Mouse (Mus musculus): Measurements from ENCODE around the gene Fbxl17. TPM values are rescaled to one million over a fixed set of nuclear protein-coding genes. Genes with fewer than 3 reads are reported as not detected.
A peak's percentile ranks its signal among the peaks of the same experiment; 100 is the strongest.

The Fbxl17 gene
- polyA plus RNA-seq, 1 experiment: 4.1 TPM

DNA sequence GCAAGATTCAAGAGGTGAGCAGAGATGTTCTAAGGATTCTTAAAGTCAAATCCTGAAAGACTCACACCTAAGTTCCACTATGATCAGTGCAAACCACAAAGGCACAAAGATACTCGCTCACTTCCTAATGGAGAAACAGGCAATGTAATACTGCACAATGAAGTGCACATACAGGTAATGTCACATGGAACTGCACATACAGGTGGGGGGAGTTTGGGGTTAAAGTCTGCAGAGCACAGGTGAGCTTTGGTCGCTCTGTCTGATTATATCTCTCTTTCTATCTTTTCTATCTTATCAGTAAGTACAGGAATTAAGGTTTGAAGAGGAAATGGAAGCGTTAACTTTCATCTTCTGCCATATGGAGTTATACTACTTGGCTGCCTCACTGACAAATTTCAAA is 158.6 kb downstream of the Fbxl17 start:
- Histone ChIP-seq H3K27me3 (ENCODE audit: control insufficient read depth, insufficient read depth, low read length) (no peaks in the 10 kb centered on the region), H3K27ac (ENCODE audit: control insufficient read depth, insufficient read depth, low read depth, low read length) (no peak overlapping the region), H3K4me3 (ENCODE audit: control insufficient read depth, low read depth, low read length) (no peak overlapping the region), H3K36me3 (ENCODE audit: control insufficient read depth, insufficient read depth, low read length) (no peaks in the 10 kb centered on the region), H3K4me1 (ENCODE audit: control insufficient read depth, insufficient read depth, low read length) (peaks cover 2% of the 10 kb centered on the region; the same call in 1 of the 2 replicates)
- TF ChIP-seq CTCF (IDR thresholded peaks at IDR 0.05; ENCODE audit: control insufficient read depth, insufficient read depth, insufficient replicate concordance, low read depth, low read length) (no peak), POLR2A (IDR thresholded peaks at IDR 0.05; ENCODE audit: control insufficient read depth, low read depth, low read length) (no peak)

DNA sequence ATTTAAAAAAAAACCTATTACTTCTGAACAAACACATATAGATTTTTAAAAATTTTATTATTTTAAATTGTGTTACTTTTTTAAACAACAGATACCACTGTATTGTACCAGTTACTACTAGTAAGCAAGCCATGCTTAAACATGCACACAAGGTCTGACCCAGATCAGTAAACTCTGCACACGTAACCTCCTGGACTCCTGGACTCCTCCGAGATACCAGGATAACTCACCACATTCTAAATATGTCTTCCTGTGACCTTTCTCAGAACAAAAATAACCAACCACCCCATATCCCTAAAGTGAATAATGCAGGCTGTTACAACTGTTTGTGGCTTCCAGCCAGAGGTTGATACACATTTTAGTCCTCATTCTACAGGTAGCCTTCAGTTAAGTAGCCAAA is 170.9 kb downstream of the Fbxl17 start:
- no peak for TF ChIP-seq CTCF (IDR thresholded peaks at IDR 0.05; ENCODE audit: control insufficient read depth, insufficient read depth, insufficient replicate concordance, low read depth, low read length)
- TF ChIP-seq POLR2A (IDR thresholded peaks at IDR 0.05; ENCODE audit: control insufficient read depth, low read depth, low read length): no peak
- Histone ChIP-seq H3K36me3 (ENCODE audit: control insufficient read depth, insufficient read depth, low read length) (no peaks in the 10 kb centered on the region), H3K4me1 (ENCODE audit: control insufficient read depth, insufficient read depth, low read length) (no peaks in the 10 kb centered on the region), H3K27me3 (ENCODE audit: control insufficient read depth, insufficient read depth, low read length) (no peaks in the 10 kb centered on the region), H3K4me3 (ENCODE audit: control insufficient read depth, low read depth, low read length) (no peak overlapping the region), H3K27ac (ENCODE audit: control insufficient read depth, insufficient read depth, low read depth, low read length) (no peak overlapping the region)

DNA sequence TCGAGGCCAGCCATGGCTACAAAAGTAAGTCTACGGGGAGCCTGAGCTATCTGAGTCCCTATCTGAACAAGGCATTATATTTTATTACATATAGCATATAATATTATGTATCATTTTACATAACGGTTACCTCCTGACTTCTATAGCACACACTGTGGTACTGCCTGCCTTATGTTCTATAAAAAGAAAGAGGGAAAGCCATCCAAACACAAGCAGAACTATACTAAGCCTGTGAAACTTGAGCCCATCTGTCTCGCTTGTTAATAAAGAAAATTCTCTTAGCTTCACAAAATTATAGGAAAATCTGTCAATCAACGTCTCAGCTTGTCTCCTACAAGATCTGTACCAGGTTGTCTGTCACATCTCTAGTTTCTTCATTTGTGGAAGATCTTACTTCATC is 173.6 kb downstream of the Fbxl17 start:
- Histone ChIP-seq H3K4me1 (ENCODE audit: control insufficient read depth, insufficient read depth, low read length) (no peaks in the 10 kb centered on the region), H3K27ac (ENCODE audit: control insufficient read depth, insufficient read depth, low read depth, low read length) (no peak overlapping the region), H3K4me3 (ENCODE audit: control insufficient read depth, low read depth, low read length) (no peak overlapping the region), H3K36me3 (ENCODE audit: control insufficient read depth, insufficient read depth, low read length) (no peaks in the 10 kb centered on the region), H3K27me3 (ENCODE audit: control insufficient read depth, insufficient read depth, low read length) (no peaks in the 10 kb centered on the region)
- TF ChIP-seq CTCF (IDR thresholded peaks at IDR 0.05; ENCODE audit: control insufficient read depth, insufficient read depth, insufficient replicate concordance, low read depth, low read length) (no peak), POLR2A (IDR thresholded peaks at IDR 0.05; ENCODE audit: control insufficient read depth, low read depth, low read length) (no peak)

DNA sequence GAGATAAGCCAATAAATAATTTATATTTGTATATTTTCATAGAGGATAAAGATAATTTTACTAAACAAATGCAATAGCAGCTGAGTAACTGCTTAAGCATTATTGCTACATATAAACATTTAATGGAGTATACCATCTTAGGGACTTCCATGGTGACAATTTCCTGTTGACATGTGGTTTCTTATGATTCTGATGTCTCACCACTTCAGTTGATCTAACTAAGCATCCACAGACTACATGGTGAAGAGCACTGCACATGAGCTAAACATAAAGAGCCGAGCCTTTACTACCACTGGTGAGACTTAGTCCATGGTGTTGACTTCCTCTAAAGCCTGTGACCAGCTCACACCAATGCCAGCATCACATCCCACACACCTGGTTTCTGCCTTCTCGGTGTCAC is 175.1 kb downstream of the Fbxl17 start:
- Histone ChIP-seq H3K36me3 (ENCODE audit: control insufficient read depth, insufficient read depth, low read length) (no peaks in the 10 kb centered on the region), H3K27me3 (ENCODE audit: control insufficient read depth, insufficient read depth, low read length) (no peaks in the 10 kb centered on the region), H3K4me1 (ENCODE audit: control insufficient read depth, insufficient read depth, low read length) (no peaks in the 10 kb centered on the region), H3K4me3 (ENCODE audit: control insufficient read depth, low read depth, low read length) (no peak overlapping the region), H3K27ac (ENCODE audit: control insufficient read depth, insufficient read depth, low read depth, low read length) (no peak overlapping the region)
- TF ChIP-seq POLR2A (IDR thresholded peaks at IDR 0.05; ENCODE audit: control insufficient read depth, low read depth, low read length): no peak
- TF ChIP-seq CTCF (IDR thresholded peaks at IDR 0.05; ENCODE audit: control insufficient read depth, insufficient read depth, insufficient replicate concordance, low read depth, low read length): no peak

DNA sequence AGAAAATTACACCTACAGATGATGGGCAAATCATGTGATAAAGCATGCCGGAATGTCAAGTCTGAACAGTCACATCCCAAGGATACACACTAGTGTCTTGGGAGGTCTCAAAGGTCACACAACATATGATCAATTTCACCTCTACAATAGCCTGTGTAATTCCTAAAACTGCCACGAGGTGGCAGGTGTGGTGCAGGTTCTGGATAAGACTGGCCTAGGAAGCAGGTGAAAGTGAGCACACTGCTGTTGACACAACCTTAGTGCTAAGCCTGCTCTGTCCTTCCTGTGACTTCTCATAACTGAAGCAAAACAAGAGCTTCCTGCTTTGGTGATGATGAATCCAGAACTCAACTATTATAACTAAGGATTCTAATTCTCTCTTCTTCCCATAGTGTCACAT is 175.8 kb downstream of the Fbxl17 start:
- TF ChIP-seq POLR2A (IDR thresholded peaks at IDR 0.05; ENCODE audit: control insufficient read depth, low read depth, low read length): no peak
- TF ChIP-seq CTCF (IDR thresholded peaks at IDR 0.05; ENCODE audit: control insufficient read depth, insufficient read depth, insufficient replicate concordance, low read depth, low read length): peak; percentile 66; the same call in 1 of the 2 replicates
- Histone ChIP-seq H3K4me3 (ENCODE audit: control insufficient read depth, low read depth, low read length) (no peak overlapping the region), H3K36me3 (ENCODE audit: control insufficient read depth, insufficient read depth, low read length) (no peaks in the 10 kb centered on the region), H3K27ac (ENCODE audit: control insufficient read depth, insufficient read depth, low read depth, low read length) (no peak overlapping the region), H3K4me1 (ENCODE audit: control insufficient read depth, insufficient read depth, low read length) (no peaks in the 10 kb centered on the region), H3K27me3 (ENCODE audit: control insufficient read depth, insufficient read depth, low read length) (no peaks in the 10 kb centered on the region)

DNA sequence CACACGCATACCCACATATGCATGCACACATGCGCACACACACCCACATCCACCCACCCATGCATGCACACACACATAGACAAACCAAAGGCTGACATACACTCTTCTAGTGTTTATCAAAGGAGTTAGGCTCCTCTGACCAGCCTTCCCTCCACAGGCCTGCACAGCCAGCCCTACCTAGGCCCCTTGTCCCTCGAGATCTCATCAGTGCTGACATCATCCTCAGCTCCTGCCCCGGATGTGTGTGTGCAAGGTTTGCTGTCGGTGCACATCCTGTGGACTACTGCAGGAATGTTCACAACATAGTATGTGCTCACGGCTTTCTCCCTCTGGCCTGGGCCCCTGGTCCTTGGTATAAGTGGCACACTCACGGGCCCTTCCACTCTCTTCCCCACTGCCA is 177.0 kb downstream of the Fbxl17 start:
- no peaks in the 10 kb centered on the region for H3K27me3 ChIP-seq (ENCODE audit: control insufficient read depth, insufficient read depth, low read length)
- no peaks in the 10 kb centered on the region for H3K4me1 ChIP-seq (ENCODE audit: control insufficient read depth, insufficient read depth, low read length)
- no peak overlapping the region for H3K4me3 ChIP-seq (ENCODE audit: control insufficient read depth, low read depth, low read length)
- no peak overlapping the region for H3K27ac ChIP-seq (ENCODE audit: control insufficient read depth, insufficient read depth, low read depth, low read length)
- H3K36me3 ChIP-seq (ENCODE audit: control insufficient read depth, insufficient read depth, low read length): no peaks in the 10 kb centered on the region
- TF ChIP-seq CTCF (IDR thresholded peaks at IDR 0.05; ENCODE audit: control insufficient read depth, insufficient read depth, insufficient replicate concordance, low read depth, low read length) (no peak), POLR2A (IDR thresholded peaks at IDR 0.05; ENCODE audit: control insufficient read depth, low read depth, low read length) (no peak)

DNA sequence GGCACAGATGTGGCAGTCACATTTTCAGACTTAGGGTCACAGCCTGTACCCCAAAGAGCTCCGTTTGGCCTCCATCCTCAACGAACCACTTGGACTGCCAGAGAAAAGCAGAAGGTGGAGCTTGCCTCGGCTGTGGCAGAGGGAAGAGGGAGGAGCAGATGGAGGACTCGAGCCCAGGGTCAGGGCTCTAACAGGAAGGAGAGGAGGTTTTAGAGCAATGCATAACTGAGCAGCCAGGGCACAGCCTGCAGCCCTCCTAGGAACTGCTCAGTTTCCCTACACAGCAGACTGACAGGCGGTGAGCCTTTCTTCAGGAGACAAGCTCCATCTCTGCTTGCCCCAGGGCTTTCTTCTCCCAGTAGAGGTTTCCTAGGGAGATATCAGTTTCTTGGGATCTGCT is 178.5 kb downstream of the Fbxl17 start:
- Histone ChIP-seq H3K36me3 (ENCODE audit: control insufficient read depth, insufficient read depth, low read length) (no peaks in the 10 kb centered on the region), H3K4me1 (ENCODE audit: control insufficient read depth, insufficient read depth, low read length) (no peaks in the 10 kb centered on the region), H3K27ac (ENCODE audit: control insufficient read depth, insufficient read depth, low read depth, low read length) (peak overlapping the region; percentile 14; the same call in 1 of the 2 replicates), H3K4me3 (ENCODE audit: control insufficient read depth, low read depth, low read length) (no peak overlapping the region), H3K27me3 (ENCODE audit: control insufficient read depth, insufficient read depth, low read length) (no peaks in the 10 kb centered on the region)
- TF ChIP-seq POLR2A (IDR thresholded peaks at IDR 0.05; ENCODE audit: control insufficient read depth, low read depth, low read length) (no peak), CTCF (IDR thresholded peaks at IDR 0.05; ENCODE audit: control insufficient read depth, insufficient read depth, insufficient replicate concordance, low read depth, low read length) (no peak)

DNA sequence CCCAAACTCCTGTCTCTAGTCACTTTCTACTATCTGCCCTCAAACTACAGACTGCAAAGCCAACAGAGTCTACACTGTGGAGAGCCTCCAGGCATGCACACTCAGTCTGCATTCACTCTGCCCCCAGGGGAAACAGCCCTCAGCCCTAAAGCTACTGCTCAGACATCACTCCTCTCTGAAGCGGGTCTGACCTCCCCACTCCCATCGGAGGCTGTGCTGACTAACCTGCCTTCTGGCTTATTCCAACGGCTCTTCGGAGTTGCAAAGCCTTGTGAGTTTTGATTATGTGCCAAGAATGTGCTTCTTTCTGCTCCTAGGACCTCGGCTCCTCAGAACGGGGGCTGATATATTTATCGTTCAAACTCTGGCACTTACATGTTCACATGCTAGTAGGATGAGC is 182.3 kb downstream of the Fbxl17 start:
- no peaks in the 10 kb centered on the region for H3K4me1 ChIP-seq (ENCODE audit: control insufficient read depth, insufficient read depth, low read length)
- TF ChIP-seq CTCF (IDR thresholded peaks at IDR 0.05; ENCODE audit: control insufficient read depth, insufficient read depth, insufficient replicate concordance, low read depth, low read length) (no peak), POLR2A (IDR thresholded peaks at IDR 0.05; ENCODE audit: control insufficient read depth, low read depth, low read length) (no peak)
- H3K36me3 ChIP-seq (ENCODE audit: control insufficient read depth, insufficient read depth, low read length): no peaks in the 10 kb centered on the region
- H3K27me3 ChIP-seq (ENCODE audit: control insufficient read depth, insufficient read depth, low read length): no peaks in the 10 kb centered on the region
- H3K27ac ChIP-seq (ENCODE audit: control insufficient read depth, insufficient read depth, low read depth, low read length): no peak overlapping the region
- H3K4me3 ChIP-seq (ENCODE audit: control insufficient read depth, low read depth, low read length): no peak overlapping the region
